Mouse (Mus musculus): ENCODE data around the gene Spty2d1.

Gene Spty2d1

DNA sequence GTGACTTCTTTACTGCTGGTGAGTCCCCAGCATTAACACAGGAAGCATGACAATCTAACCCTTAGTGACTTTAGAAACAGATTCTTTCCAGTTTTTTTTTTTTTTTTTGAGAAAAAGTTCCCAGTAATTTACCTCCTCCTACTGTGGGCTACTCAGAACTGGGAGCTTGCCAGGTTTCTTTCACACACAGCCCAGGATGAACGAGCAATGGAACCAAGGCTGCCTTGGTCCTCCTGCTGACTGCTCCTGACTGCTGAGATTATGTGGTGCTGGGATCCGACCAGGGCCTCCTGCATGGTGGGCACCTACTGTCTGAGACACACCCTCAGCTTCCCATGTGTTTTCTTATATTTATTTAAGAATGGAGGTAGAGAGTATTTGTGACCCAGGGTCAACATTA, 21.1 kb downstream of the Spty2d1 start:
- no peak for DNase-seq (ENCODE audit: low spot score)

DNA sequence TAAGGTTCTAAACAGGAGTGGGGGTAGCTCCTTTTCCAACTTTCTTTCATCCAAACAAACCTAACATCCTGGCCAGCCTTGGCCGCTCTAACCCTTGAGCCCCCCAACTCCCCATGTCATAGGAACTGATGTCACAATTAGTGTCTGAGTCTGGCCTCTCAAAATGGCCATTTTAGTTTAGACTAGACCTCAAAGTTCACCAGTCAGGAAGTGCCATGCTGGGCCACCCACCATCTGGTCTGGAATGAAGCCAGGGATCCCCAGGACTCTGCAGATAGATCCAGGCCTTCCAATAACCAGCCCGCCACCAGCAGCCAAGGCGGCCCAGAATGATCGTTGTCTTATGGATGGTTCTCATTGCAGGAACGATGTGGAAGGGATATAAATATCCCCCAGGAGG, 21.6 kb downstream of the Spty2d1 start:
- DNase-seq (ENCODE audit: low spot score), result peak; percentile 7

DNA sequence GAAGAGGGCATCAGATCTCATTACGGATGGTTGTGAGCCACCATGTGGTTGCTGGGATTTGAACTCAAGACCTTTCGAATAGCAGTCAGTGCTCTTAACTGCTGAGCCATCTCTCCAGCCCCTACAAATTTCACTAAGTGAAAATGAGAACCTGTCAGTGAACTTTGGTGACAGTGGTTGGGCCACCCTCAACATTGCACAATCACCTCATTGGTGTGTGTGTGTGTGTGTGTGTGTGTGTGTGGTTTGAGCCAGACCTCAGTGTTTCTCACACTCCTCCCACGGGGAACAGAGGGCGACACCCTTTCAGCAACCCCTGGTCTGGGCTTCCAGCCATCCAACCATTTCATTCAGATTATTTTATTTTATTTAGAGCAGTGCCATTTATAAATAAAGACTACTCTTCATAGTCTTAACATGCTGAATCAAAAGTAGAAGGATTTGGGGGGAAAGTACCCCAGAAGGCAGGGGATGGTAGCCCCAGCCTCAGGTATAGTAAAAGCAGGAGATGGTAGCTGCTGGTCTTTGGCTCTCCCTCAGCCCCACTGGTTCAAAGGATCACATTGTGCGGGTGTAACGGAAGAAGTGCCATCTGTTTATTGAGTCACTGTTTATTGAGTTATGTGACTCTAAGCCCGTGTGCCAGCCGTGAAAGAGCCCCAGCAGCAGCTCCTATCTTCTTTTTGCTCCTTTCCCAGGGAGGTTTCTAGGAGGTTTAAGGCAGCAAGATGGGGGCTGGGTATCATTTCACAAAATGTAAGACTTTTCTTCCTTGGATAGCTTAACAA, 22.3 kb downstream of the Spty2d1 start:
- peak; percentile 57 for DNase-seq (ENCODE audit: low spot score)

DNA sequence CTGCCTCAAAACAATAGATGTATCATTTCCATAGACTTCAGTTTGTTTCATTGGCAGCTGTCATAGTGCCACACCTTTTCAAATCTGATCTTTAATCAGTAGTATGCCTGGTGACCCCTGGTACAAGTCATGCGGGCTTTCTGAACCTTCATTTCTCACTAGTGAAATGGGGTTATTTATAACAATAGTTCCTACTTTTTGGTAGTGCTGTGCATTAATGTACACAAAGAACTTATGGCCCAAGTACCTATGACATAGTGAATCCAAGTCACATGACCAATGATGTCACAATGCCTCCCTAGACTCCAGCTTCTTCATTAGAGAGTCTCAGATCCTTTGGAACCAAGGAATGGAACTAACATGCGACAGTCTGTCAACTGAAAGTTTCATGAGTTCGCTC, 24.9 kb downstream of the Spty2d1 start, which contains the start of gene Gm9999:
Gm9999 (plus strand) TSS at position 301 of the 400 bp plus-strand sequence.
- DNase-seq (ENCODE audit: low spot score), result no peak

DNA sequence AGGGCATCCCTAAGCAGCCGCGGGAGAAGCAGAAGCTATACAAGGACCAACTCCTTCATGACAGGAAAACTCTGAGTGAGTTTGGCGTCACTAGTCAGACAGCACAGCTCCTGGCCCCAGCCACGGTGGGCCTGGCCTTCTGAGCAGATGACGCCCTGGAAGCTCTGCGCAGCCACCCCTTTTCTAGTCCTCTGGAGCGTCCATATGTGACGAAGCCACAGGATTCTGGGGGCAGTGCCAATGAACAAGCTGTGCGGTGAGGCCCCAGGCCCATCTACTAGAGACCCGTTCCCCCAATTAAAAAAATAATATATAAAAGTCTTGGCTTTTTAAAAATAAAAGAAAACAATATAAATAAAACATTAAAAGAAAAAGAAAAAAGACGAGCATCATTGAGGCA, 32.8 kb downstream of the Spty2d1 start:
- no peak for DNase-seq (ENCODE audit: low spot score)

DNA sequence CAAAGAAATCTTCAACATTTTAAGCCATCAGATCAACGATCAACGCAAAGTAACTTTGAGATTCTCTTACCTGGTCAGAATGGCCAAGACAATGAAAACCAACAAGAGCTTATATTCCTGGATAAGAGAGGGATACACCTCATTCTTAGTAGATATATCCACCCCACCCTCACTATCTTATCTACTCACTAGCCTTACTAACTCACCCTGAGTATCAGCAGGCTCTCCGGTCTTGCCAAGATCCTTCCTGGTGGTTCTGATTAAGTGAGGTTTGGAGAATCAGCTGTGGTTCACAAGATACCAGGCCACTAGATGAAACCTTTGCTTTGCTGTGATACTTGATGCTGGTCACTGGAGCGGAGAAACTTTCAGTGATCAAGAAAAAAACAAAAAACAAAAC, 33.6 kb downstream of the Spty2d1 start:
- DNase-seq (ENCODE audit: low spot score), result no peak

DNA sequence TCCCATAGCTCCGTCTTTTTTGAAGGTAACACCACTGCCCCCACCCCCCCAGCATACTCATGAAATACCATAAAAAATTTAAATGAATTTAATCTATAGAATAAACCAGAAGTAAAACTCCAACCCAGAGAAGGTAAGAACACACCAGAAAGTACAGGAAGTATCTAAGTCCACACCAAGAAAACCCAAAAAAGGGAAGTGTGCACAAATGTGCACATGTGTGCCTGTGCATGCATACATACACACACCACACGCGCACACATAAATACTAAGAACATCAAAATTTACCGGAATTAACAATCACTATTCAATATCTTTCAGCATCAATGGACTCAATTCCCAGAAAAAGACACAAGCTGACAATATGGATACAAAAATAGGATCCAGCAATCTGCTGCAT, 38.3 kb downstream of the Spty2d1 start:
- no peak for DNase-seq (ENCODE audit: low spot score)

DNA sequence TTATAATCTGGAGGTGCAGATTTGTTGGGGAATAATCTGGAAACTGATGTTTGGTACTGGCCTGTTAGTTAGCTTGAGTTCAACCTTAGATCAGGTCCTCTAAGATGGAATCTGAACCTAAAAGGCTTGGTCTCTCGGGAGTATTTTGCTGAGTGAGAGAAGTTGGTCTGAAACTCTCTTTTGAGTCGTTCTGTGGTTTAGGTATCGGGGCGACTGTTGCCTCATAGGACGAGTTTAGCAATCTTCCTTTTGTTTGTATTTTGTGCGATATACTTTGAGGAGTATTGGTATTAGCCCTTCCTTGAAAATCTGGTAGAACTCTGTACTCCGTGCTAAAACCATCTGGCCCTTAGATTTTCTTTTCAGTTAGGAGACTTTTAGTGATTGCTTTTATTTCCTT, 44.1 kb downstream of the Spty2d1 start:
- no peak for DNase-seq (ENCODE audit: low spot score)

DNA sequence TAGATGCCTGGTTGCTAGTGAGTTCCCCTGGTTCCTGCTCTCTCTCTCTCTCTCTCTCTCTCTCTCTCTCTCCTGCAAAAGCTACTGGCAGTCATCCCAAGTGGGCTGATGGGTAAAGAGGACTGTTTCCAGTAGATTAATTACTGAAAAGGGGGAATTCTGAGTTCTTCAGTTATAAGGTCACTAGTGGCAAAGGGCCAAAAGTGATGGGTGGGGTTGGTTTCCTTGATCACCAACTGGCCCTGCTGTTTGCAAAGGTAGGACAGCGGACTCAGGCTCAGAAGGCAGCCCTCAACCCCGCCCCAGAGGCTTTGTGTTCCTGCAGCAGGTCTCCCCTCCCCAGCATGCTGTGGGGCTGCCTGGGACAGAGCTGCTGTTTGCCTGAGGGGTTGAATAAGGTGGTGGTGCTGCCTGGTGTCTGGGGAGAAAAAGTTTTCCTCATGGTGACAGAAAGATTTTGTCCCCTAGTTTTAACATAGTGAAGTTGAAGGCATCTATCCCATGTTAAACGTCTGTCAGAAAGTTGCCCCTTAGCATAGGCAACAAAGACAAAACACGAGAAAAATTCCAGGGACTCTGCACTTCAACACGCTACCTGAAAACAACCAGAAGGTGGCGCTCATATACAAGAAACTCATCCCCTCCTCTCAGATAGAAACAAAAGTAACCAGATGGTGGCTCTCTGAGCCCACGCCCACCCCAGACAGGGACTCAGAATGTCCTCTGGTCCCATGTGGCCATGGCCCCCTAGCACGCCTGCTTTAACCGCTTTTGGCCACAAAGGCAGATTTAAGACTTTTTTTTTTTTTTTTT, 45.2 kb downstream of the Spty2d1 start:
- DNase-seq (ENCODE audit: low spot score), result peak; percentile 77

DNA sequence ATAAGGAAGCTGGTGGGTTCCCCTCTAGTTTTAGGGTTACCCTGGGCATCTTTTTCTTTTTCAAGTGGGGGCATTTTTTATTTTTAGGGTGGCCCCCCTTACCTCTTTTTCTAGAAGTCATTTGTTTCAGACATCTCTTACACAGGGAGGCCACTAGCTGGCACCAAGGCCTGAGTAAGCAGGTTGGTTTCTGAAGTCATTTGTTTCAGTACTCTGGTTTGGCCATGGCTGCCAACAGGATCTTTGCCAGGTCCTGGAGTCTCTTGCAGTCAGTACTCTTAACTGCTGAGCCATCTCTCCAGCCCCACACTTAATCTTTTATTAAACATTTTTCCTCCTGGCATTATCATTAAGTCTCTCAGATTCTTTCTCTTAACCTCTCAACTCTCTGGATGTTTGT, 46.1 kb downstream of the Spty2d1 start:
- DNase-seq (ENCODE audit: low spot score), result no peak

DNA sequence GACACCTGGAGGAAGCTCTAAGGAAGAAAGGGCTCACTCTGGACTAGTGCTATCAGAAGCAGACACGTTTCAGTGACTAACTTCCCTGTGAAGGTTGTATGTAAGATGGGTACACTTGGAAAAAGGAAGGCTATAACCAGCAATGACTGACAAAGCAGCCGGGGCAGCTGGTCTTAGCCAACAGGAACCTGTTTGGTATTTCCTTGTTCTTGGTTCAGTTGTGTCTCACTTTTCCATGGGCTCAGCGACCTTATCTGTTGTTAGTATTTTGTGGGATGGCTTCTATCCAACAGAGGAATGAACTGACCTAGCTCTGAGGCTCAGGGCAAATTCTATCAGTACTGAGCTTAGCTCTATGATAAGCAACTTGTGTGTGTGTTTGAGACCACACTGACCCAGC, 47.2 kb downstream of the Spty2d1 start:
- DNase-seq (ENCODE audit: low spot score), result no peak

DNA sequence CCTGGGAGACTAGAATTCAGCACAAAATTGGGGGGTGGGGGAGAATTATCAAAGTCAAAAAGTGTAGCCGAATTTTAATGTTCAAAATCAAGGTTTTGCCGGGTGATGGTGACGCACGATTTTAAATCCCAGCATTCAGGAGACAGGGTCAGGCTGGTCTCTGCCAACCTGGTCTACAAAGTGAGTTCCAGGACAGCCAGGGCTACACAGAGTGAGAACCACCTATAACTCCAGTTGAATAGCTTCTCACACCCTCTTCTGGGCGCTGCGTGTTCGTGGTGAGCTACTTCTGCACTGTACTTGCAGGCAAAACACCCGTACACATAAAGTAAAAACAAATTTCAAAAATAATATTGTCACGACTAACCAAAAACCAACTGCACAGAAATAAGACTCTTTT, 49.4 kb downstream of the Spty2d1 start:
- no peak for DNase-seq (ENCODE audit: low spot score)

DNA sequence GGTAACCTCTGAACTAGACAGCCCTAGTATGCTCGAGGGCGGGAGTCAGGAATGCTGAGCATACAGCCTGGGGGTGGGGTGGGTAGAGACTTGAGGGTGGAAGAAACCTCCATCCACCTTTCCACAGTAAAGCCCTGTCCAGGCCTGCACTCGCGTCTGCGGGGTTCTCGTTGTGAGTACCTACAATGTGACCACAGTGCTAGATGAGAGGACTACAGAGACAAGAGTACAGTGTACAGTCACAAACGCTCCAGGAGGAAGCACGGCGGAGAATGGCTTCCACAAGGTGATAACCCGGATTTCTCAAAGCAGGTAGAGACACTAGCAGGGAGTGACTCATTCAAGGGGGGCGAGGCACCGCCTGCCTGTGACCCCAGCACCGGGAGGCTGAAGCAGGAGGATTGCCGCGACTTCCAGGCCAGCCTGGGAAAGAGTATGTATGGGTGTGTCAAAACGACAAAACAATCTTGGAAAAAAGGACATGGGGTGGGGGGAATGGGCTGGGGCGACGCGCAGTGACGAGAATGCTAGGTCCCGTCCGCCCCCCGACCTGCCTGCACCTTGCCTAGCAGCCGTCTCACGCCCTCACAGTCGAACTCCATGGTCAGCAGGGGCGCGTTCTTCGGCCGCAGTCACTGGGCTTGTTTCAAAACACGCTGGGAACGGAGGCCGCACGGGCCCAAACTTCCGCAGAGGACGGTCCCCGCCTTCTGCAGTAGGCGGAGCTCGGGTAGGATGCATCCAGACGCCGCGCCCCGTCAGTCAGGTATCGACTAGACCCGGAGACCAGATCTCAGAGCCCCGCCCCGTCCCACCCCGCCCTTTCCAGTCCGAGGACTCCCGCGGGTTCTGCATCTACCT, 50.1 kb downstream of the Spty2d1 start, which contains the start of gene Uevld:
Uevld (minus strand) TSS at position 697 of the 861 bp plus-strand sequence.
- DNase-seq (ENCODE audit: low spot score), result peak; percentile 95
